Mouse (Mus musculus) left cerebral cortex, postnatal 10 days (tissue): ENCODE results near the gene Gm11937. TPM values are rescaled to one million over a fixed set of nuclear protein-coding genes. Genes with fewer than 3 reads are reported as not detected.

Experiments used
- DNase-seq, 2 experiments: peaks; one replicate each; pipeline ENCODE4 v3.0.0; 2021 to 2022; ENCODE audit warnings: low spot score in 2 of 2, mixed read lengths in 1 of 2; ENCODE audit errors: extremely low spot score in 1 of 2
- intact Hi-C: fragments of 180-260 bp; cut with DNase I; formaldehyde crosslinking; loops from one replicate; pipeline ENCODE4 v1.15.1; 2025
- total RNA-seq, 2 experiments: library from RNA; stranded (reverse); gene quantifications; 2 replicates each; pipeline ENCODE4 v1.2.3; 2021

Gene Gm11937
- total RNA-seq, 2 experiments from 2014 or later, result not detected

- no peak for DNase-seq
- intact Hi-C loops, result no loop called here
Measured at GRCm38 (mm10) chr11:99585096-99585495, 24.9 kb downstream of the Gm11937 start.

GRCm38 (mm10) chr11:99583245-99583704 is 26.7 kb downstream of the Gm11937 start, which contains the start of gene Krtap1-4:
Krtap1-4 (minus strand) TSS chr11:99583654.
- DNase-seq, result no peak
- intact Hi-C loops, result no loop called here

DNA sequence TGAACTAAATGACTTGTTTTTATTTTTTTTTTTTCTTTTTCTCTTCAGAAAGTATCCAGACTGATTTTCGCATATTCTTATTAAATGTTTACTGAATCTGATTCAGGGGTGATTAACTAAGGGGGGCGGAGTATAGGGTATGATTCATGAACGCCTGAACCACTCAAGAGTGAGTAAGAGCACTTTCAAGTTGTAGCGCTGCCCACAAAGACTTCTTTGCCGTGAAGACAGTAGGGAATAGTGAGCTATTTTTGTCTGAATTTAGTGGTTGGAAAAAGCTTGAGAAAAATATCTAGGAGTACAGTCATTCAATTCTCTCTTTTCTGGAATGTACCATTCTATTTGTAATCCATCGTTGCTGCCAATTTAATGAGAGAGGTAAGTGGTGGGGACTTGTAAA is 28.4 kb downstream of the Gm11937 start:
- intact Hi-C loops, result no loop called here
- no peak for DNase-seq

- intact Hi-C loops, result no loop called here
- DNase-seq, result no peak
Measured at GRCm38 (mm10) chr11:99581051-99581450, 28.9 kb downstream of the Gm11937 start.

- intact Hi-C loops, result no loop called here
- no peak for DNase-seq
Measured at GRCm38 (mm10) chr11:99580636-99581035, 29.4 kb downstream of the Gm11937 start, which contains the start of gene Krtap1-5. Krtap1-5 (minus strand) TSS chr11:99581016.

- DNase-seq, result peak; percentile 42 to 63
- intact Hi-C loops, result loop anchor here (5.0 kb wide), 1 partner anchor 107 kb away; no protein-coding TSS in a partner anchor
Measured at GRCm38 (mm10) chr11:99574106-99574505, 35.9 kb downstream of the Gm11937 start.

DNA sequence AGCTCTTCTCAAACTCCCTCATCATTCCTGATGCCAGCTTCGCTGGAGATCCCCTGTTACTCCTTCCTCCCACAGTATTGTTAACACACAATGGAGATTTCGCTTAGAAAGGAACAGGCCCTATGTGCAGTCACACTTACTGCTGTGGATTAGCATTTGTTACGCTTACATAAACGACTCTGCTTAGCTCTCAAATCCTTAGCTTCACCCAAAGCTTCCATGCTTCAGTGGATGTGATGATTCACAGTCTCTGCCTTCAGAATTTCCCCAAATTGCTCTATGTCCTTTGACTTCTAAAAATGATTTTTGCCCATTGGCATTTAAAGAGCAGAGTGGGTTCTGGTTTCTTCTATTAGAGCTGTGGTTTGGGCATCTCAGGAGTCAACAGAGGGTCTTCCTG is 36.8 kb downstream of the Gm11937 start:
- intact Hi-C loops, result loop anchor here (5.0 kb wide), 1 partner anchor 106 kb away; no protein-coding TSS in a partner anchor
- no peak for DNase-seq

DNA sequence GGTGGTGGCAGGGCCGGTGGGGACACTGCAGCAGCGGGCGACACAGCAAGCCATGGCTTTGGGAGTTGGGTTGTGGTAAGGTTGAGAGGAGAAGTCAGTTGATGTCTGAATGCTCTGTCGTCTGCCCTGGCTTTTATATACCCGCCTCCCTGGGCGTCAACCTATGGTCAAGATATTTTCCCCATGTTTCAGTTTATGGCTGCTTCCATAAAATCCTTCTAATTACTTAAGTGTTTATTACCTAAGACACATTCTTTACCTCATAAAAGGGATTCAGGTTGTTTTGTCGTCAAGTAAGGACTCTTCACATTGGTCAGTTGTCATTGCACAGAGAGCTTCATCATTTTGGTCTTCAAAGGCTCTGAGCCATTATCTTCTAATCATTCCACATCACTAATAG is 43.5 kb downstream of the Gm11937 start, which contains the start of gene Krtap3-1:
Krtap3-1 (minus strand) TSS at position 101 of the 400 bp plus-strand sequence.
- intact Hi-C loops, result no loop called here
- DNase-seq, result no peak

- intact Hi-C loops, result no loop called here
Measured at GRCm38 (mm10) chr11:99562580-99562979, 47.4 kb downstream of the Gm11937 start.

More at GRCm38 (mm10) chr11:99562580-99562979, 47.4 kb downstream of the Gm11937 start:
- DNase-seq, result no peak

Other genes with a start within 250 kb of the Gm11937 start
- under 1 TPM in 1 of 2 experiments, not detected in 1; 0.28 TPM for gene Krt28, start 235.3 kb downstream of the Gm11937 start, total RNA-seq
- 10 to 100 TPM; 10.6 to 11.3 TPM for gene Krt10, start 220.8 kb downstream of the Gm11937 start, total RNA-seq
- 1 to 10 TPM; 6.0 to 6.3 TPM for gene Krt12, start 187.9 kb downstream of the Gm11937 start, total RNA-seq
- gene Krt20, start 172.0 kb downstream of the Gm11937 start, total RNA-seq, result not detected
- not detected for gene Krt23, start 117.1 kb downstream of the Gm11937 start, total RNA-seq
- not detected for gene Krt39, start 88.9 kb downstream of the Gm11937 start, total RNA-seq
- not detected for gene Krt40, start 67.0 kb downstream of the Gm11937 start, total RNA-seq
- gene Krtap3-3, start 59.3 kb downstream of the Gm11937 start, total RNA-seq, result not detected
- gene Krtap3-2, start 53.3 kb downstream of the Gm11937 start, total RNA-seq, result not detected
- gene Gm11939, start 50.7 kb downstream of the Gm11937 start, total RNA-seq, result not detected
- not detected for gene Krtap3-1, start 43.6 kb downstream of the Gm11937 start, total RNA-seq
- gene Krtap1-5, start 29.2 kb downstream of the Gm11937 start, total RNA-seq, result not detected
- not detected for gene Krtap1-4, start 26.5 kb downstream of the Gm11937 start, total RNA-seq
- not detected for gene Krtap1-3, start 18.9 kb downstream of the Gm11937 start, total RNA-seq
- not detected for gene Krtap9-3, start 12.1 kb downstream of the Gm11937 start, total RNA-seq
- not detected for gene Gm11938, start 6.9 kb downstream of the Gm11937 start, total RNA-seq
- not detected for gene Krtap2-4, start 4.7 kb upstream of the Gm11937 start, total RNA-seq
- not detected for gene Gm11562, start 10.2 kb upstream of the Gm11937 start, total RNA-seq
- not detected for gene Krtap4-1, start 18.0 kb upstream of the Gm11937 start, total RNA-seq
- not detected for gene Krtap4-2, start 24.9 kb upstream of the Gm11937 start, total RNA-seq
- not detected for gene Krtap4-7, start 33.9 kb upstream of the Gm11937 start, total RNA-seq
- not detected for gene Gm11555, start 40.0 kb upstream of the Gm11937 start, total RNA-seq
- gene Gm11563, start 48.8 kb upstream of the Gm11937 start, total RNA-seq, result not detected
- not detected for gene Krtap4-6, start 55.8 kb upstream of the Gm11937 start, total RNA-seq
- gene Gm14190, start 80.6 kb upstream of the Gm11937 start, total RNA-seq, result not detected
- not detected for gene Gm14180, start 124.1 kb upstream of the Gm11937 start, total RNA-seq
- not detected for gene Gm11595, start 162.7 kb upstream of the Gm11937 start, total RNA-seq
- gene Krtap4-8, start 170.5 kb upstream of the Gm11937 start, total RNA-seq, result not detected
- not detected for gene Krtap4-9, start 175.0 kb upstream of the Gm11937 start, total RNA-seq
- gene Gm11596, start 183.3 kb upstream of the Gm11937 start, total RNA-seq, result not detected
- gene Gm11569, start 188.7 kb upstream of the Gm11937 start, total RNA-seq, result not detected
- gene Gm11554, start 194.3 kb upstream of the Gm11937 start, total RNA-seq, result not detected
- not detected for gene Krtap4-13, start 199.7 kb upstream of the Gm11937 start, total RNA-seq
- not detected for gene Gm11564, start 205.5 kb upstream of the Gm11937 start, total RNA-seq
- gene 2300003K06Rik, start 227.9 kb upstream of the Gm11937 start, total RNA-seq, result not detected
- gene Krtap4-16, start 241.4 kb upstream of the Gm11937 start, total RNA-seq, result not detected
- not detected for gene Gm11568, start 247.7 kb upstream of the Gm11937 start, total RNA-seq